ENCODE assay signal across 8 mouse cellular contexts in the genomic region with DNA sequence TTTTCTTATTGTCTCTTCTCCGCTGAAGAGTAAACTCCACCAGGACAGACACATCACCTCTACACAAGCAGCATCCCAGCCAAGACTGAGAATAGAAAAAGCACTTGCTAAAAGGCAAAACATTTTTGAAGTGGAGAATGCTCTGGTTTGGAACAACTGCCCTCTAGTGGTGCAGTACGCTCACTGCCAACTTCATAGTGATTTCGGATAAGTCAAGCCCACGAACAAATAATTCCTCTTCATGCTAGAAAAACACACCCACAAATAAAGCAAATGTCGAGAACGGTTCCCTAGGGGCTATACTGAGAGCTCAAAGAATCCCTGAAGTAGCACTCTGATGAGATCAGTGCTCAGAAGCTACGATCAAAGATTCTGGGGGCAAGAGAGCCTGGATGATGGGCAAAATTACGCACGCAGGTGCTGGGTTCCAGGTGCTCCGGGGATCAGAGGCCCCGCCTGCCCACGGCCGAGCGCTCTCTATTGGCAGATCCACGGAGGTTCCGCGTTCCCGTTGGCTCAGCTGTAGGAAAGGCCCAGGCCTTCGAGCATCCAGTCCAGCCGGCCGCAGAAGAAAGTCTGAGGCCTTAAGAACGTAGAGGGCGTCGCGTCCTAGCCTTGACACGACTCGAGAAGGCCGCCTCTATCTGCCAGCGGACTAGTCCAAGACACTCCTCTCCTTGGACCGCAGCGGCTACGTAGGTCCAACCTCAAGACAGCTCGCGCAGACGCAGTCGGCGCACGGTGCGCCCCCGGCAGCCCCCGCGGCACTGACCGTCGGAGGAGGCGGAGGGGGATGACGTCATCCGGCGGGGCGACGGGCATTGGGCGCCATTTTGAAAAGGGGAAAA. TPM values are rescaled to one million over a fixed set of nuclear protein-coding genes. Genes with fewer than 3 reads are reported as not detected.
DNase-seq lines count a peak whose midpoint lies in the region; ATAC-seq lines count a peak whose summit lies in the region.

A gene (plus strand): TSS at position 536 of the 848 bp plus-strand sequence.
A gene (minus strand): TSS at position 730 of the 848 bp plus-strand sequence.

- peak within 1 kb of the TSS; percentile 90 for H3K4me2 ChIP-seq in forebrain, embryonic 14.5 days (ENCODE audit: low read length)
- H3K4me2 ChIP-seq in neural tube, embryonic 15.5 days: peak within 1 kb of the TSS; percentile 83

- no peaks in the 10 kb centered on the region for H3K9me3 ChIP-seq in forebrain, embryonic 14.5 days (replicated peaks; ENCODE audit: control insufficient read depth, low read length)
- H3K9me3 ChIP-seq in neural tube, embryonic 15.5 days (replicated peaks): no peaks in the 10 kb centered on the region

- peak within 1 kb of the TSS; percentile 99 for H3K4me3 ChIP-seq in forebrain, embryonic 14.5 days (ENCODE audit: low read depth, low read length)
- H3K4me3 ChIP-seq in neural tube, embryonic 15.5 days (replicated peaks): peak within 1 kb of the TSS; percentile 98

- peak; percentile 94 for DNase-seq in ES-CJ7 (ENCODE audit: low read depth, low spot score)
- DNase-seq in cerebellum, adult 11 months: peak; percentile 97
- peak; percentile 97 for DNase-seq in forebrain, embryonic 14.5 days (ENCODE audit: low spot score)
- DNase-seq in heart, postnatal 14 days: peak; percentile 98 to 99
- DNase-seq in layer of hippocampus, adult 11-12 months (ENCODE audit: low spot score): peak; percentile 95
- peak; percentile 96 to 97 for DNase-seq in lung, adult 18-20 months
- peak; percentile 97 for DNase-seq in testis, postnatal 14 days (ENCODE audit: low spot score)

- peak within 1 kb of the TSS; percentile 92 for H3K27ac ChIP-seq in forebrain, embryonic 14.5 days (ENCODE audit: low read depth, low read length)
- peak within 1 kb of the TSS; percentile 98 for H3K27ac ChIP-seq in neural tube, embryonic 15.5 days (replicated peaks)

- H3K9ac ChIP-seq in forebrain, embryonic 14.5 days (ENCODE audit: low read length): peak within 1 kb of the TSS; percentile 95
- H3K9ac ChIP-seq in neural tube, embryonic 15.5 days (replicated peaks): peak within 1 kb of the TSS; percentile 97

- peaks cover 35% of the 10 kb centered on the region for H3K4me1 ChIP-seq in forebrain, embryonic 14.5 days (ENCODE audit: control insufficient read depth, insufficient read depth, low read length)
- H3K4me1 ChIP-seq in neural tube, embryonic 15.5 days: peaks cover 79% of the 10 kb centered on the region

- peak; percentile 95 for ATAC-seq in forebrain, embryonic 14.5 days
- ATAC-seq in neural tube, embryonic 15.5 days (ENCODE audit: low FRiP score): peak; percentile 93

- WGBS in forebrain, embryonic 14.5 days: under 1% methylated on average over 50 of the region's 51 CpGs
- WGBS in neural tube, embryonic 15.5 days: under 1% methylated on average over 48 of the region's 51 CpGs

- no peaks in the 10 kb centered on the region for H3K27me3 ChIP-seq in forebrain, embryonic 14.5 days (replicated peaks; ENCODE audit: control insufficient read depth, insufficient read depth, low read length)
- no peaks in the 10 kb centered on the region for H3K27me3 ChIP-seq in neural tube, embryonic 15.5 days (replicated peaks)

- H3K36me3 ChIP-seq in forebrain, embryonic 14.5 days (ENCODE audit: control insufficient read depth, insufficient read depth, low read length): peaks cover 21% of the 10 kb centered on the region
- peaks cover 10% of the 10 kb centered on the region for H3K36me3 ChIP-seq in neural tube, embryonic 15.5 days

- intact Hi-C loops in heart, postnatal 14 days (cut with DNase I): loop anchor here (5.0 kb wide), 1 partner anchor 62 kb away; a partner anchor contains a TSS

RNA-seq across cellular contexts. Expression of the first gene that starts in this region (rescaled TPM):
- polyA plus RNA-seq in forebrain, embryonic 14.5 days (2014; fragmentation: Nextera tagmentation; extraction: Ambion mirVana): 52.3 and 73.3 TPM in 2 replicates
- total RNA-seq in heart, postnatal 14 days (2021): 10 to 100 TPM; 44.8 to 46.9 TPM
- polyA plus RNA-seq in neural tube, embryonic 15.5 days (2015; fragmentation: Nextera tagmentation; extraction: Ambion mirVana): 80.1 and 88.2 TPM in 2 replicates

RNA-seq across cellular contexts. Expression of the second gene that starts in this region (rescaled TPM):
- 29.0 and 31.1 TPM in 2 replicates for polyA plus RNA-seq in forebrain, embryonic 14.5 days (2014; fragmentation: Nextera tagmentation; extraction: Ambion mirVana)
- total RNA-seq in heart, postnatal 14 days (2021): 10 to 100 TPM; 21.4 to 23.9 TPM
- 31.5 and 38.2 TPM in 2 replicates for polyA plus RNA-seq in neural tube, embryonic 15.5 days (2015; fragmentation: Nextera tagmentation; extraction: Ambion mirVana)

Comparison
In these comparisons a context has a peak if more than half of its experiments do, and no peak if none do; other contexts are left out.
1. Peak in every context shown above with its lines: DNase-seq, ATAC-seq, H3K4me3 ChIP-seq and H3K27ac ChIP-seq.